Comparison of ENCODE assay signal across 8 mouse cellular contexts in genomic region chr4:132639191-132639713, GRCm38 (mm10). TPM values are rescaled to one million over a fixed set of nuclear protein-coding genes. Genes with fewer than 3 reads are reported as not detected.
DNase-seq lines count a peak whose midpoint lies in the region; ATAC-seq lines count a peak whose summit lies in the region.

No protein-coding gene starts in this region.

- ATAC-seq in embryonic facial prominence, embryonic 15.5 days (ENCODE audit: insufficient number of reproducible peaks, low FRiP score, low TSS enrichment, low read depth) = peak; percentile 71
- ATAC-seq in intestine, embryonic 15.5 days = peak; percentile 67
- ATAC-seq in megakaryocyte progenitor cell, adult 5-6 weeks (replicated peaks; ENCODE audit: poor library complexity) = peak; percentile 27

- H3K4me2 ChIP-seq in embryonic facial prominence, embryonic 15.5 days (replicated peaks) = peak overlapping the region; percentile 73
- peak overlapping the region; percentile 82 for H3K4me2 ChIP-seq in intestine, embryonic 15.5 days (replicated peaks)

- peak overlapping the region; percentile 86 for H3K27ac ChIP-seq in embryonic facial prominence, embryonic 15.5 days (replicated peaks)
- peak overlapping the region; percentile 81 for H3K27ac ChIP-seq in intestine, embryonic 15.5 days

- peak overlapping the region; percentile 81 for H3K9ac ChIP-seq in embryonic facial prominence, embryonic 15.5 days
- H3K9ac ChIP-seq in intestine, embryonic 15.5 days = peak overlapping the region; percentile 90

- no peaks in the 10 kb centered on the region for H3K9me3 ChIP-seq in embryonic facial prominence, embryonic 15.5 days (replicated peaks)
- H3K9me3 ChIP-seq in intestine, embryonic 15.5 days = no peaks in the 10 kb centered on the region

- peaks cover 8% of the 10 kb centered on the region; the same call in 1 of the 2 replicates for H3K36me3 ChIP-seq in embryonic facial prominence, embryonic 15.5 days
- no peaks in the 10 kb centered on the region for H3K36me3 ChIP-seq in intestine, embryonic 15.5 days

- peaks cover 5% of the 10 kb centered on the region; the same call in 1 of the 2 replicates for H3K4me1 ChIP-seq in embryonic facial prominence, embryonic 15.5 days
- H3K4me1 ChIP-seq in intestine, embryonic 15.5 days (replicated peaks) = peaks cover 5% of the 10 kb centered on the region; the same call in 1 of the 2 replicates

- H3K27me3 ChIP-seq in embryonic facial prominence, embryonic 15.5 days = no peaks in the 10 kb centered on the region
- H3K27me3 ChIP-seq in intestine, embryonic 15.5 days (replicated peaks) = no peaks in the 10 kb centered on the region

- under 1% methylated on average over 35 of the region's 35 CpGs for WGBS in embryonic facial prominence, embryonic 15.5 days
- 0% methylated on average over 35 of the region's 35 CpGs for WGBS in intestine, embryonic 15.5 days

- peak; percentile 20 to 30 for DNase-seq in lung, adult 18-20 months
- DNase-seq in lung, postnatal 25 days (ENCODE audit: low spot score) = no peak
- peak; percentile 31 for DNase-seq in T-cell, adult 2 months (ENCODE audit: low spot score)
- no peak for DNase-seq in layer of hippocampus, postnatal 36 days
- DNase-seq in adipocyte (ENCODE audit: low spot score) = no peak

- peak overlapping the region; percentile 96 for H3K4me3 ChIP-seq in embryonic facial prominence, embryonic 15.5 days (replicated peaks)
- H3K4me3 ChIP-seq in intestine, embryonic 15.5 days (replicated peaks) = peak overlapping the region; percentile 92

RNA-seq across cellular contexts. Expression of gene Eya3, which starts 0.5 kb away (rescaled TPM):
- 24.7 and 25.4 TPM in 2 replicates for polyA plus RNA-seq in embryonic facial prominence, embryonic 15.5 days (2015; fragmentation: Nextera tagmentation; extraction: Ambion mirVana)
- 23.0 and 25.4 TPM in 2 replicates for polyA plus RNA-seq in intestine, embryonic 15.5 days (2015; fragmentation: Nextera tagmentation; extraction: Ambion mirVana)
- 55.0 and 58.2 TPM in 2 replicates for total RNA-seq in megakaryocyte progenitor cell, adult 5-6 weeks (2015)
- total RNA-seq in megakaryocyte progenitor cell, adult 5-6 weeks (2017) = 26.7 and 28.7 TPM in 2 replicates
- 10 to 100 TPM; 24.2 to 24.3 TPM for total RNA-seq in layer of hippocampus, postnatal 36 days (2021)

Comparison
In these comparisons a context has a peak if more than half of its experiments do, and no peak if none do; other contexts are left out.
1. DNase-seq: peak in lung, adult 18-20 months (2 of 2) and T-cell, adult 2 months (single experiment); none in lung, postnatal 25 days (single experiment), layer of hippocampus, postnatal 36 days (0 of 2) and adipocyte (single experiment).
2. Peak in every context shown above with its lines, with median percentiles within 50 percentile points of each other: ATAC-seq.